10 mouse cellular contexts compared by ENCODE assay signal in genomic region chrX:18160734-18161442, GRCm38 (mm10). TPM values are rescaled to one million over a fixed set of nuclear protein-coding genes. Genes with fewer than 3 reads are reported as not detected.
DNase-seq lines count a peak whose midpoint lies in the region; ATAC-seq and TF ChIP-seq lines count a peak whose summit lies in the region.
"Had no signal": no experiment of that assay in that cellular context is flagged by ENCODE, and none has a peak within 500 bp of the region (broad histone marks: within the 10 kb centered on the region; RNA-seq: fewer than 3 reads in every experiment).

No protein-coding gene starts in this region.

- ATAC-seq in heart, embryonic 15.5 days (replicated peaks; ENCODE audit: insufficient number of reproducible peaks, insufficient read depth, low FRiP score, low read depth) = no peak
- no peak for ATAC-seq in liver, embryonic 12.5 days
- ATAC-seq in megakaryocyte-erythroid progenitor cell, adult 5-6 weeks (replicated peaks; ENCODE audit: low FRiP score, low TSS enrichment, poor library complexity, severe bottlenecking) = no peak

- 66% methylated on average over 4 of the region's 4 CpGs for WGBS in heart, embryonic 15.5 days
- 53% methylated on average over 4 of the region's 4 CpGs for WGBS in liver, embryonic 12.5 days (ENCODE audit: insufficient replicate concordance)

- H3K27me3 ChIP-seq in heart, embryonic 15.5 days = no peaks in the 10 kb centered on the region
- no peaks in the 10 kb centered on the region for H3K27me3 ChIP-seq in CH12.LX (replicated peaks)
- H3K27me3 ChIP-seq in liver, embryonic 12.5 days (replicated peaks) = no peaks in the 10 kb centered on the region

- peaks cover 17% of the 10 kb centered on the region for H3K79me2 ChIP-seq in CH12.LX (replicated peaks; ENCODE audit: control insufficient read depth, extremely low read depth, insufficient read depth, poor library complexity, severe bottlenecking)

- dilution Hi-C loops in CH12.LX (cut with MboI; ENCODE audit: extremely low pct_ligation_motif_present, extremely low pct_unique_long_range_greater_than_20kb, low sequenced_read_pairs) = no loop called here

- no peaks in the 10 kb centered on the region for H3K36me3 ChIP-seq in heart, embryonic 15.5 days
- no peaks in the 10 kb centered on the region for H3K36me3 ChIP-seq in CH12.LX (replicated peaks in 1 of 2; ENCODE audit: control insufficient read depth in 1 of 2, insufficient read depth in 1 of 2, low read length in 1 of 2)
- H3K36me3 ChIP-seq in liver, embryonic 12.5 days = no peaks in the 10 kb centered on the region

- no peak overlapping the region for H3K27ac ChIP-seq in heart, embryonic 15.5 days
- no peak overlapping the region for H3K27ac ChIP-seq in CH12.LX (ENCODE audit: insufficient read depth, low read depth)
- H3K27ac ChIP-seq in liver, embryonic 12.5 days = no peak overlapping the region

- no peak for TF ChIP-seq POLR2A in CH12.LX (IDR thresholded peaks at IDR 0.05; ENCODE audit: low read depth, low read length)

- no peaks in the 10 kb centered on the region for H3K4me1 ChIP-seq in heart, embryonic 15.5 days (replicated peaks)
- no peaks in the 10 kb centered on the region for H3K4me1 ChIP-seq in CH12.LX (ENCODE audit: control insufficient read depth in 1 of 2, insufficient read depth in 2 of 2)
- H3K4me1 ChIP-seq in liver, embryonic 12.5 days = 0 out of 2 replicates have a peak, but pooled peaks cover 4% of the 10 kb centered on the region

- H3K4me3 ChIP-seq in heart, embryonic 15.5 days = no peak overlapping the region
- no peak overlapping the region for H3K4me3 ChIP-seq in CH12.LX (replicated peaks in 1 of 3; ENCODE audit: low read depth in 2 of 3, low read length in 2 of 3, poor library complexity in 1 of 3)
- peak overlapping the region; percentile 88; the same call in 1 of the 2 replicates for H3K4me3 ChIP-seq in liver, embryonic 12.5 days

- H3K9ac ChIP-seq in heart, embryonic 15.5 days = no peak overlapping the region
- no peak overlapping the region; the same call in 1 of the 2 replicates for H3K9ac ChIP-seq in CH12.LX (ENCODE audit: insufficient read depth, low read depth)
- H3K9ac ChIP-seq in liver, embryonic 12.5 days = no peak overlapping the region

- no peak for DNase-seq in heart, adult 18-20 months
- DNase-seq in CH12.LX (ENCODE audit: extremely low read depth) = no peak
- DNase-seq in brain, adult 2 months (ENCODE audit: low read depth, low spot score) = peak; percentile 44
- no peak for DNase-seq in thymus, postnatal 25 days
- DNase-seq in layer of hippocampus, postnatal 36 days = no peak
- DNase-seq: heart, postnatal 4 days; lung, adult 18-20 months had no signal

- H3K9me3 ChIP-seq in heart, embryonic 15.5 days (replicated peaks) = no peaks in the 10 kb centered on the region
- H3K9me3 ChIP-seq in CH12.LX (replicated peaks; ENCODE audit: low read length) = no peaks in the 10 kb centered on the region
- H3K9me3 ChIP-seq in liver, embryonic 12.5 days (replicated peaks) = no peaks in the 10 kb centered on the region

- TF ChIP-seq CTCF in CH12.LX (conservative IDR thresholded peaks at IDR 0.05 in 1 of 2, IDR thresholded peaks at IDR 0.05 in 1 of 2; ENCODE audit: low read depth in 2 of 2, low read length in 2 of 2) = no peak

- no peak for TF ChIP-seq EP300 in CH12.LX (IDR thresholded peaks at IDR 0.05; ENCODE audit: low read length)

- in situ Hi-C loops in CH12.LX (cut with MboI; ENCODE audit: low pct_ligation_motif_present, low pct_unique_long_range_greater_than_20kb, low sequenced_read_pairs) = no loop called here

- no peak for TF ChIP-seq RAD21 in CH12.LX (IDR thresholded peaks at IDR 0.05; ENCODE audit: low read depth, low read length)

- H3K4me2 ChIP-seq in heart, embryonic 15.5 days = peak overlapping the region; percentile 81
- H3K4me2 ChIP-seq in CH12.LX (ENCODE audit: insufficient read depth, low read depth, poor library complexity, severe bottlenecking) = no peak overlapping the region
- peak overlapping the region; percentile 77 for H3K4me2 ChIP-seq in liver, embryonic 12.5 days

TF ChIP-seq in CH12.LX, 34 proteins besides CTCF, POLR2A, EP300 and RAD21:
- TF ChIP-seq SMC3 (IDR thresholded peaks at IDR 0.05; ENCODE audit: low read depth, low read length) (no peak), E2F4 (IDR thresholded peaks at IDR 0.05; ENCODE audit: insufficient replicate concordance, low read depth, low read length) (no peak), MXI1 (IDR thresholded peaks at IDR 0.05; ENCODE audit: low read depth, low read length) (no peak), MAFK (IDR thresholded peaks at IDR 0.05; ENCODE audit: insufficient replicate concordance, low read length) (peak; percentile 80), HCFC1 (IDR thresholded peaks at IDR 0.05; ENCODE audit: low read depth, low read length) (no peak), PAX5 (IDR thresholded peaks at IDR 0.05; ENCODE audit: low read length) (no peak), USF1 (IDR thresholded peaks at IDR 0.05; ENCODE audit: low read depth, low read length) (no peak), ETS1 (conservative IDR thresholded peaks at IDR 0.05; ENCODE audit: low read depth, low read length) (no peak)

RNA-seq across cellular contexts. Expression of gene Kdm6a, which starts 1.5 kb away (rescaled TPM):
- 13.0 and 18.7 TPM in 2 replicates for polyA plus RNA-seq in heart, embryonic 15.5 days (2015; fragmentation: Nextera tagmentation; extraction: Ambion mirVana)
- 10 to 100 TPM; 15.4 to 33.7 TPM for total RNA-seq in heart, adult 18-20 months (2021)
- total RNA-seq in CH12.LX (2012; rRNA removed) (12.5 and 17.6 TPM in 2 replicates), CH12.LX (2014; rRNA removed) (24.2 and 24.5 TPM in 2 replicates)
- 17.0 and 21.0 TPM in 2 replicates for polyA plus RNA-seq in CH12.LX (2012; ENCODE audit: insufficient read length, low read depth)
- 20.5 TPM in 2 replicates for polyA plus RNA-seq in liver, embryonic 12.5 days (2016; fragmentation: Nextera tagmentation; extraction: Ambion mirVana)
- 34.2 and 43.7 TPM in 2 replicates for total RNA-seq in megakaryocyte-erythroid progenitor cell, adult 5-6 weeks (2014; fragmentation: Nextera tagmentation)
- 42.2 and 50.8 TPM in 2 replicates for total RNA-seq in megakaryocyte-erythroid progenitor cell, adult 5-6 weeks (2017)
- total RNA-seq in layer of hippocampus, postnatal 36 days (2021) = 10 to 100 TPM; 41.2 to 53.8 TPM

RNA-seq across cellular contexts. Expression of gene Dusp21, which starts 15.2 kb away (rescaled TPM):
- polyA plus RNA-seq in heart, embryonic 15.5 days (2015; fragmentation: Nextera tagmentation; extraction: Ambion mirVana) = not detected in 2 replicates
- total RNA-seq in heart, adult 18-20 months (2021) = not detected
- total RNA-seq in CH12.LX (2012; rRNA removed) (not detected in 2 replicates), CH12.LX (2014; rRNA removed) (not detected in 2 replicates)
- polyA plus RNA-seq in CH12.LX (2012; ENCODE audit: insufficient read length, low read depth) = not detected in 2 replicates
- polyA plus RNA-seq in liver, embryonic 12.5 days (2016; fragmentation: Nextera tagmentation; extraction: Ambion mirVana) = not detected in 2 replicates
- not detected in 2 replicates for total RNA-seq in megakaryocyte-erythroid progenitor cell, adult 5-6 weeks (2014; fragmentation: Nextera tagmentation)
- total RNA-seq in megakaryocyte-erythroid progenitor cell, adult 5-6 weeks (2017) = not detected in 2 replicates
- total RNA-seq in layer of hippocampus, postnatal 36 days (2021) = not detected
- total RNA-seq: heart, postnatal 4 days had no signal
